Mouse (Mus musculus) layer of hippocampus, adult 2 months (tissue): ENCODE measurements around the gene Ksr1. TPM values are rescaled to one million over a fixed set of nuclear protein-coding genes. Genes with fewer than 3 reads are reported as not detected.

Experiments used
- DNase-seq, 2 experiments: peaks; one replicate each; pipeline ENCODE4 v3.0.0; 2022; ENCODE audit warnings: low spot score in 2 of 2
- H3K27ac ChIP-seq: fragments of 200-600 bp; 2 replicates; pipeline ENCODE4 v1.8.1; 2022
- H3K4me3 ChIP-seq: fragments of 200-600 bp; 2 replicates; pipeline ENCODE4 v1.8.1; 2022; ENCODE audit warnings: mild to moderate bottlenecking
- CTCF ChIP-seq: fragments of 200-600 bp; conservative IDR thresholded peaks from 2 replicates; pipeline ENCODE4 v1.8.1; 2022; ENCODE audit warnings: antibody characterized with exemption, mild to moderate bottlenecking, moderate library complexity
- total RNA-seq, 2 experiments: library from RNA; stranded (reverse); gene quantifications; 2 replicates each; pipeline ENCODE4 v1.2.3; 2021

Gene Ksr1
- total RNA-seq, 2 experiments from 2014 or later = 230 to 231 TPM

DNA sequence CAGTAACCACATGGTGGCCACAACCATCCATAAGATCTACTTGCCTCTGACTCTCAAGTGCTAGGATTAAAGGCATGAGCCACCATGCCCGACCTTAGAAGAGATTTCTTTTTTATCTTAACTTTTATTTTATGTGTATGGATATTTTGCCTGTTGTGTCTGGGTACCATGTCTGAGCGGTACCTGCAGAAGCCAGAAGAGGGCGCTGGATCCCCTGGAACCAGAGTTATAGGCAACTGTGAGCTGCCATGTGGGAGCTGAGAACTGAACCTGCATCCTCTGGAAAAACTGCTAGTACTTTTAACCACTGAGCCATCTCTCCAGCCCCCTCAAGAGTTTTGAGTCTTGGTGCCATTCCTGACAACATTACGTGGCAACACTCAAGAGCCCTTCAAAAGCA lies 97.3 kb downstream of the Ksr1 start:
- peak; percentile 59 for TF ChIP-seq CTCF
- no peak for DNase-seq
- Histone ChIP-seq H3K4me3 (no peak overlapping the region), H3K27ac (no peak overlapping the region)

- Histone ChIP-seq H3K4me3 (no peak overlapping the region), H3K27ac (peak overlapping the region; percentile 69)
- DNase-seq = no peak
- TF ChIP-seq CTCF = no peak
Observed at GRCm38 (mm10) chr11:79047180-79047727, 99.0 kb downstream of the Ksr1 start.

GRCm38 (mm10) chr11:79046561-79047155 lies 99.5 kb downstream of the Ksr1 start:
- no peak for TF ChIP-seq CTCF
- Histone ChIP-seq H3K4me3 (no peak overlapping the region), H3K27ac (peak overlapping the region; percentile 69)
- DNase-seq = no peak

DNA sequence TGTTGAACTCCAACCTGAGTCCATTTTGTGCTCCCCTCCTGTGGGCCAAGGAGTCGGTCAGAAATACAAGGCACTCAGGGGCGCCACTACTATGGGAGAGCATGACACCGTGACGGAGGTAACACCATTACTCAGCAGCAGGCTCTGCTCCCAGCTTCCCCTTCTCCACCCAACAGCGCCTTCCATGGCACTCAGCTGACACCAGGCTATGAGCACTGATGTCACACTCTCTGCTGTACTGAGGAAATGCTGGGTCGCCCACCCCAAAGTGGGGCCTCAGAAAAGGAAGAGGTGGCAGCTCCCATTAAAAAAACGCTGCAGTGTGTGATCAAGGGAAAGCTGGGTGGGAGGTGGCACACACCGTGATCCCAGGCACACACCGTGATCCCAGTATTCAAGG lies 101.0 kb downstream of the Ksr1 start:
- Histone ChIP-seq H3K4me3 (no peak overlapping the region), H3K27ac (no peak overlapping the region)
- no peak for TF ChIP-seq CTCF
- no peak for DNase-seq

DNA sequence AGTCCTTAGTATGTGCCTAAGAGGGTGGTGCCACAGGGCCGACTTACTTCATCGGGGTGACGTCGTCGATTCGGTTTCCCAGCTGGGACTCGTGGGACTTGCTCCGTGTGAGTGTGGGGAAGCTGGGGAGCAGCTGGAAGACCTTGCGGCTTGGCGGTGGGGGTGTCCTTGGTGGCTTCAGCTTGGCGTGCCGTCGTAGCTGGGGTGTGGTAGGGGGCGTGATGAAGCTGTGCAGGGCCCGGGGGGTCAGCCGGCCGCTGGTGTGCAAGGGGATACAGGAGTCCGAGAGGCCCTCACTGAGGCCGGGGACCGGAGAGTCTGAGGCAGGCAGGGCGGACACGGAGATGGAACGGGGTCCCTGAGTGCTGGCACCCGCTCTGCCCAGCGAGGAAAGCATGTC lies 101.4 kb downstream of the Ksr1 start:
- H3K4me3 ChIP-seq = no peak overlapping the region
- H3K27ac ChIP-seq = no peak overlapping the region
- DNase-seq = no peak
- no peak for TF ChIP-seq CTCF

- DNase-seq = no peak
- Histone ChIP-seq H3K27ac (no peak overlapping the region), H3K4me3 (no peak overlapping the region)
- TF ChIP-seq CTCF = no peak
Observed at GRCm38 (mm10) chr11:79041908-79042430, 104.2 kb downstream of the Ksr1 start.

GRCm38 (mm10) chr11:79039488-79039887 lies 106.7 kb downstream of the Ksr1 start:
- no peak for DNase-seq
- H3K27ac ChIP-seq = peak overlapping the region; percentile 36

DNA sequence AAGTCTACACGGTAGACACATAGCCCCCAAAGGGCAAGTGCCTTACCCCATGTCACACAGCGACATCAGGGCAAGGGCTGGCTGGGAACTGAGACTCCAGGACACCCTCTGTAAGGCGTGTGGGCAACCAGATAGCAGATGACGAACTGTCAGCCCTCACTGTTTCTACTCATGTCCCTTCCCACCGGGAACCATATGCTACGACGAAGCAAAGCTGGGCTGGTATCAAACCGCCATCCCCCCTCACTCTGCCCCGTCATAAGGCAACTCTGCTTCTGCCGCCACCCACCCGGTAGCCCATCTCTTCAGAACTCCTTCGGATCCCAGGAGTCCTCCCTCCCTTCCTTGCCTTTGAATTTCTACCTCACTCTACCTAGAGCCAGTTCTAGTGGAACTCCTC lies 108.7 kb downstream of the Ksr1 start:
- DNase-seq = peak in 1 of 2 experiments; percentile 51
- no peak overlapping the region for H3K4me3 ChIP-seq
- no peak for TF ChIP-seq CTCF
- H3K27ac ChIP-seq = peak overlapping the region; percentile 36; the same call in 1 of the 2 replicates

More at GRCm38 (mm10) chr11:79039488-79039887, 106.7 kb downstream of the Ksr1 start:
- TF ChIP-seq CTCF = no peak
- H3K4me3 ChIP-seq = no peak overlapping the region

GRCm38 (mm10) chr11:79036324-79036723 lies 109.9 kb downstream of the Ksr1 start:
- TF ChIP-seq CTCF = no peak
- H3K4me3 ChIP-seq = no peak overlapping the region
- no peak for DNase-seq
- peak overlapping the region; percentile 36; the same call in 1 of the 2 replicates for H3K27ac ChIP-seq

- TF ChIP-seq CTCF = no peak
- no peak for DNase-seq
- H3K27ac ChIP-seq = peak overlapping the region; percentile 18; the same call in 1 of the 2 replicates
- no peak overlapping the region for H3K4me3 ChIP-seq
Observed at GRCm38 (mm10) chr11:79033636-79034035, 112.6 kb downstream of the Ksr1 start.

DNA sequence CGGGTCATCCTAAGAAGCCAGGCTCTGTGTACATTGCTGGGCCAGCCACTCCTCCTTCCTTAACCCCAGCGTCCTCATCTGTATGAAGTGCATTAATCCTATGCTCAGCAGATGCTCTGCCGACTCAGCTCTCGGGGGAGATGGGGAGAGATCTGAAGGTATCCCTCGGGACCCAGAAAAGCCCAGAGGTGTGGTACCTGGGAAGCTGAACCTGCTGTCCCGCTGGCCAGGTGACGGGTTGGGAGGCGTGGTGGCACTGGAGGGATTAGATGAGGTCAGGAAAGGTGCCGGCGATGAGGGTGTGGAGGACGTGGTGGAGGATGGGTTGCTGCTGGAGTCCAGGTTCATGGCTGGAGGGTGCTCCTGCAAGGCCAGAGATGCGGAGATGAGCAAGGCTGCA lies 113.2 kb downstream of the Ksr1 start:
- no peak overlapping the region for H3K4me3 ChIP-seq
- peak overlapping the region; percentile 18; the same call in 1 of the 2 replicates for H3K27ac ChIP-seq
- DNase-seq = no peak
- TF ChIP-seq CTCF = no peak

GRCm38 (mm10) chr11:79031452-79031746 lies 114.8 kb downstream of the Ksr1 start:
- Histone ChIP-seq H3K4me3 (no peak overlapping the region), H3K27ac (peak overlapping the region; percentile 79)
- TF ChIP-seq CTCF = no peak
- no peak for DNase-seq

GRCm38 (mm10) chr11:79030570-79031451 lies 115.4 kb downstream of the Ksr1 start:
- peak; percentile 98 for TF ChIP-seq CTCF
- DNase-seq = peak; percentile 84 to 94
- Histone ChIP-seq H3K27ac (peak overlapping the region; percentile 79), H3K4me3 (no peak overlapping the region)
